10 mouse cellular contexts compared by ENCODE assay signal in the genomic region with DNA sequence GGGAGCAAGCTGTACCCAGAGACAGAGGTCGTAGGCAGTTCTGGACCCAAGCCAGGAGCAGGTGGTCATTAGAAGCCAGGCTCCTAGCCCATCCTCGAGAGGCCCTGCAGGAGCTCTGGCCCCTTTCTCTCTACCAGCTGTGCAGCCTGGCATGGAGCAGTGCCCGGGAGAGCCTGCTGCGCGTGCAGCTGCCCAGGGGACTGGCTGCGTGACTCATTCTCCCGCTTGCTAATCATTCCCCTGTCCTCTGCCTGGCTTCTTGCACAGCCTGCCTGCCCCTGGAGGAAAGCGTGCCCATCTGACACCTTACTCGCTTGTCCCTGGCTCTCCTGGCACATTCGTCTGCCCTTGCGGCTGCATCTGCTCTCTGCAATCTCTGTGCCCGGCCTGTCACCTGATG. TPM values are rescaled to one million over a fixed set of nuclear protein-coding genes. Genes with fewer than 3 reads are reported as not detected.
A peak's percentile ranks its signal among the peaks of the same experiment; 100 is the strongest.
DNase-seq lines count a peak whose midpoint lies in the region; ATAC-seq and TF ChIP-seq lines count a peak whose summit lies in the region.
"Had no signal": no experiment of that assay in that cellular context is flagged by ENCODE, and none has a peak within 500 bp of the region (broad histone marks: within the 10 kb centered on the region; RNA-seq: fewer than 3 reads in every experiment).

No protein-coding gene starts in this region.

- no peaks in the 10 kb centered on the region for H3K36me3 ChIP-seq in kidney, embryonic 16.5 days (ENCODE audit: insufficient read depth, low read length)
- no peaks in the 10 kb centered on the region for H3K36me3 ChIP-seq in liver, embryonic 11.5 days (ENCODE audit: control insufficient read depth, insufficient read depth, low read length)
- H3K36me3 ChIP-seq: liver, embryonic 13.5 days had no signal

- H3K4me1 ChIP-seq in kidney, embryonic 16.5 days (ENCODE audit: insufficient read depth, low read length) = peaks cover 12% of the 10 kb centered on the region
- H3K4me1 ChIP-seq in liver, embryonic 11.5 days (replicated peaks; ENCODE audit: control insufficient read depth, insufficient read depth, low read length) = peaks cover 8% of the 10 kb centered on the region

- DNase-seq in kidney, postnatal 14 days = no peak
- peak; percentile 43 for DNase-seq in Patski (ENCODE audit: low read depth, low spot score)
- DNase-seq in cerebellum, postnatal 36 days = peak; percentile 80 to 81
- DNase-seq in layer of hippocampus, postnatal 36 days = peak; percentile 27 to 51
- no peak for DNase-seq in liver, embryonic 11.5 days (ENCODE audit: low spot score)
- no peak for DNase-seq in ovary, postnatal 14 days (ENCODE audit: low spot score)
- no peak for DNase-seq in embryo, embryonic 11 days
- DNase-seq: liver, embryonic 13.5 days had no signal

- no peak overlapping the region for H3K27ac ChIP-seq in kidney, embryonic 16.5 days (ENCODE audit: low read length)
- no peak overlapping the region for H3K27ac ChIP-seq in liver, embryonic 11.5 days (ENCODE audit: low read depth, low read length)
- H3K27ac ChIP-seq: liver, embryonic 13.5 days had no signal

- no peak overlapping the region for H3K9ac ChIP-seq in kidney, embryonic 16.5 days (replicated peaks; ENCODE audit: low read length)
- H3K9ac ChIP-seq in liver, embryonic 11.5 days (ENCODE audit: low read depth, low read length) = no peak overlapping the region
- H3K9ac ChIP-seq: liver, embryonic 13.5 days had no signal

- CTCF ChIA-PET in Patski (lab: Charles Lee) = interaction anchor here (1.4 to 3.0 kb wide), 2 partner anchors 9 to 65 kb away, joined by 5 to 12 read pairs; no protein-coding TSS in a partner anchor

- H3K27me3 ChIP-seq in kidney, embryonic 16.5 days (ENCODE audit: insufficient read depth, low read length) = no peaks in the 10 kb centered on the region
- H3K27me3 ChIP-seq in Patski = no peaks in the 10 kb centered on the region
- H3K27me3 ChIP-seq in liver, embryonic 11.5 days (replicated peaks; ENCODE audit: control insufficient read depth, insufficient read depth, low read length) = no peaks in the 10 kb centered on the region

- TF ChIP-seq CTCF in Patski (IDR thresholded peaks at IDR 0.05) = no peak

- no peaks in the 10 kb centered on the region for H3K9me3 ChIP-seq in kidney, embryonic 16.5 days (ENCODE audit: low read length)
- H3K9me3 ChIP-seq in liver, embryonic 11.5 days (ENCODE audit: control insufficient read depth, low read length) = no peaks in the 10 kb centered on the region
- H3K9me3 ChIP-seq: liver, embryonic 13.5 days had no signal

- in situ Hi-C loops in Patski (cut with MboI; ENCODE audit: low pct_unique_long_range_greater_than_20kb) = loop anchor here (10.0 kb wide), 1 partner anchor 65 kb away; a partner anchor contains a TSS

- H3K4me2 ChIP-seq in kidney, embryonic 16.5 days (replicated peaks; ENCODE audit: low read depth, low read length) = no peak overlapping the region
- no peak overlapping the region for H3K4me2 ChIP-seq in liver, embryonic 11.5 days
- H3K4me2 ChIP-seq: liver, embryonic 13.5 days had no signal

- POLR2A ChIA-PET in Patski (lab: Charles Lee) = interaction anchor here (2.4 kb wide), 1 partner anchor 68 kb away, joined by 7 read pairs; a partner anchor contains a TSS

- peak; percentile 76 for ATAC-seq in kidney, embryonic 16.5 days (ENCODE audit: low FRiP score, low TSS enrichment)
- ATAC-seq in Patski = peak; percentile 98
- no peak for ATAC-seq in liver, embryonic 11.5 days (replicated peaks; ENCODE audit: low FRiP score)

- 75% methylated on average over 12 of the region's 12 CpGs for WGBS in kidney, embryonic 16.5 days
- WGBS in liver, embryonic 11.5 days = 83% methylated on average over 12 of the region's 12 CpGs

- no peak overlapping the region for H3K4me3 ChIP-seq in kidney, embryonic 16.5 days (ENCODE audit: low read length)
- no peak overlapping the region for H3K4me3 ChIP-seq in liver, embryonic 11.5 days (ENCODE audit: low read depth, low read length)
- H3K4me3 ChIP-seq: liver, embryonic 13.5 days had no signal

RNA-seq across cellular contexts. Expression of a gene that starts 40.2 kb away (rescaled TPM):
- polyA plus RNA-seq in kidney, embryonic 16.5 days (2015; fragmentation: Nextera tagmentation; extraction: Ambion mirVana) = 45.6 and 51.4 TPM in 2 replicates
- 38.9 TPM for polyA plus RNA-seq in Patski (2021)
- 10 to 100 TPM; 19.2 to 25.2 TPM for total RNA-seq in layer of hippocampus, postnatal 36 days (2021)
- 44.2 and 49.2 TPM in 2 replicates for polyA plus RNA-seq in liver, embryonic 11.5 days (2014; fragmentation: Nextera tagmentation; extraction: Ambion mirVana)

RNA-seq across cellular contexts. Expression of a gene that starts 40.3 kb away (rescaled TPM):
- 0.17 and 0.37 TPM in 2 replicates for polyA plus RNA-seq in kidney, embryonic 16.5 days (2015; fragmentation: Nextera tagmentation; extraction: Ambion mirVana)
- 0.90 TPM for polyA plus RNA-seq in Patski (2021)
- total RNA-seq in layer of hippocampus, postnatal 36 days (2021) = 1 to 10 TPM in 1 of 2 experiments, under 1 TPM in 1; 0.70 to 1.2 TPM
- 0.18 TPM in 1 of 2 replicates, not detected in the other for polyA plus RNA-seq in liver, embryonic 11.5 days (2014; fragmentation: Nextera tagmentation; extraction: Ambion mirVana)
- polyA plus RNA-seq: stomach, embryonic 14.5 days had no signal

Comparison
In these comparisons a context has a peak if more than half of its experiments do, and no peak if none do; other contexts are left out.
1. DNase-seq: peak in Patski (single experiment), cerebellum, postnatal 36 days (2 of 2) and layer of hippocampus, postnatal 36 days (2 of 2); none in kidney, postnatal 14 days (single experiment), liver, embryonic 11.5 days (single experiment), ovary, postnatal 14 days (single experiment) and embryo, embryonic 11 days (single experiment).